Mouse (Mus musculus) olfactory bulb, adult 2 months (tissue): ENCODE results near the gene Ankrd39.

ENCODE experiments used
- CTCF ChIP-seq: fragments of 200-500 bp; IDR thresholded peaks from 2 replicates; pipeline ENCODE4 v1.5.1; 2012; ENCODE audit warnings: low read depth, mild to moderate bottlenecking, low read length, moderate library complexity; ENCODE audit not compliant: insufficient read depth
- POLR2A ChIP-seq: fragments of 200-500 bp; IDR thresholded peaks from 2 replicates; pipeline ENCODE4 v1.6.1; 2012; ENCODE audit warnings: mild to moderate bottlenecking, low read depth, low read length, moderate library complexity; ENCODE audit not compliant: insufficient read depth

- TF ChIP-seq CTCF = no peak
- TF ChIP-seq POLR2A = no peak
These were observed 27.1 kb upstream of the Ankrd39 start for GRCm38 (mm10) chr1:36574196-36574955.
